9 mouse cellular contexts compared by ENCODE assay signal in the genomic region with DNA sequence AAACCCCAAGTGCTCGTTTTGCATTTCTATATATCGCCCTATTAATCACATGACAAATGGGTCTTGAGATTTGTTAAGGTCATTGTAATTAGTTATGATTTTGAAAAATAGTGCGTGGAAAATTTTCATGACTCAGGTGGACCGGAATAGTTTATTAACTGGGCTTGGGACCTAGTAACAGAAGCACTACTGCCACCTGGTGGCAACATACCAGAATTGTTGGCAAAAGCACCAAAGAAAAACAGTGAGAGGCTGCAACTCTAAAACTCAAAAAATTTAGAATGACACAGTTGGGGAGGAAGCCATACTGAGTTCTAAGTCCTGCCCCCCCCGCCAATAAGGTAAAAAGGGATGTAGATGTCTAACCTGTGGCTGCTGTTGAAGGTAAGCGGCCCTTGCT. TPM values are rescaled to one million over a fixed set of nuclear protein-coding genes. Genes with fewer than 3 reads are reported as not detected.
A peak's percentile ranks its signal among the peaks of the same experiment; 100 is the strongest.
DNase-seq lines count a peak whose midpoint lies in the region; ATAC-seq and TF ChIP-seq lines count a peak whose summit lies in the region.
"Had no signal": no experiment of that assay in that cellular context is flagged by ENCODE, and none has a peak within 500 bp of the region (broad histone marks: within the 10 kb centered on the region; RNA-seq: fewer than 3 reads in every experiment).

No protein-coding gene starts in this region.

- peak; percentile 55; the same call in 1 of the 2 replicates for TF ChIP-seq CTCF in brain, embryonic 14.5 days (IDR thresholded peaks at IDR 0.05; ENCODE audit: borderline replicate concordance, extremely low read depth, insufficient read depth, insufficient read length)
- peak; percentile 61 for TF ChIP-seq CTCF in hindbrain, postnatal 0 days (IDR thresholded peaks at IDR 0.05; ENCODE audit: low read depth)

- H3K9me3 ChIP-seq in heart, embryonic 12.5 days (replicated peaks) = no peaks in the 10 kb centered on the region
- no peaks in the 10 kb centered on the region for H3K9me3 ChIP-seq in hindbrain, postnatal 0 days (ENCODE audit: low read length)
- H3K9me3 ChIP-seq: limb, embryonic 13.5 days had no signal

- no peaks in the 10 kb centered on the region for H3K36me3 ChIP-seq in heart, embryonic 12.5 days
- H3K36me3 ChIP-seq in hindbrain, postnatal 0 days (ENCODE audit: insufficient read depth, low read length) = no peaks in the 10 kb centered on the region
- H3K36me3 ChIP-seq: limb, embryonic 13.5 days had no signal

- H3K27me3 ChIP-seq in heart, embryonic 12.5 days (replicated peaks) = peaks cover 8% of the 10 kb centered on the region; the same call in 1 of the 2 replicates
- H3K27me3 ChIP-seq in hindbrain, postnatal 0 days (ENCODE audit: insufficient read depth, low read length) = no peaks in the 10 kb centered on the region
- H3K27me3 ChIP-seq: limb, embryonic 13.5 days had no signal

- ATAC-seq in heart, embryonic 12.5 days (ENCODE audit: insufficient number of reproducible peaks, low FRiP score) = no peak
- no peak for ATAC-seq in hindbrain, postnatal 0 days
- ATAC-seq in megakaryocyte progenitor cell, adult 5-6 weeks (replicated peaks; ENCODE audit: poor library complexity) = no peak; the same call in 1 of the 2 replicates

- WGBS in heart, embryonic 12.5 days = 44% methylated on average over 6 of the region's 6 CpGs
- 53% methylated on average over 6 of the region's 6 CpGs for WGBS in hindbrain, postnatal 0 days

- no peaks in the 10 kb centered on the region for H3K4me1 ChIP-seq in heart, embryonic 12.5 days (replicated peaks)
- H3K4me1 ChIP-seq in hindbrain, postnatal 0 days (ENCODE audit: insufficient read depth, low read length) = no peaks in the 10 kb centered on the region

- H3K9ac ChIP-seq in heart, embryonic 12.5 days = no peak overlapping the region
- no peak overlapping the region for H3K9ac ChIP-seq in hindbrain, postnatal 0 days (replicated peaks; ENCODE audit: low read length)
- H3K9ac ChIP-seq: limb, embryonic 13.5 days had no signal

- DNase-seq in heart, adult 18-20 months = peak; percentile 53 to 73
- peak; percentile 16 for DNase-seq in right cerebral cortex, postnatal 4 days
- DNase-seq in right cerebral cortex, postnatal 14 days = no peak
- peak; percentile 48 for DNase-seq in brain, embryonic 14.5 days (ENCODE audit: low read depth)
- DNase-seq in hindbrain, postnatal 0 days (ENCODE audit: low spot score) = peak; percentile 64
- DNase-seq in naive thymus-derived CD4-positive, alpha-beta T cell, adult 2 months (ENCODE audit: low read depth) = peak; percentile 37

- H3K4me3 ChIP-seq in heart, embryonic 12.5 days = no peak overlapping the region
- no peak overlapping the region for H3K4me3 ChIP-seq in hindbrain, postnatal 0 days (ENCODE audit: low read length)
- H3K4me3 ChIP-seq: limb, embryonic 13.5 days had no signal

- TF ChIP-seq POLR2A in brain, embryonic 14.5 days (IDR thresholded peaks at IDR 0.05; ENCODE audit: borderline replicate concordance, extremely low read depth, insufficient read depth, insufficient read length, poor library complexity, severe bottlenecking) = no peak

- H3K27ac ChIP-seq in heart, embryonic 12.5 days (ENCODE audit: poor library complexity, severe bottlenecking) = no peak overlapping the region
- H3K27ac ChIP-seq in hindbrain, postnatal 0 days = no peak overlapping the region
- H3K27ac ChIP-seq: limb, embryonic 13.5 days had no signal

- no peak overlapping the region for H3K4me2 ChIP-seq in heart, embryonic 12.5 days
- no peak overlapping the region for H3K4me2 ChIP-seq in hindbrain, postnatal 0 days (ENCODE audit: low read depth, low read length)
- H3K4me2 ChIP-seq: limb, embryonic 13.5 days had no signal

RNA-seq across cellular contexts. Expression of a gene that starts 0.6 kb away (rescaled TPM):
- total RNA-seq in heart, adult 18-20 months (2021) = not detected
- not detected in 2 replicates for polyA plus RNA-seq in heart, embryonic 12.5 days (2016; fragmentation: Nextera tagmentation; extraction: Ambion mirVana)
- not detected in 2 replicates for polyA plus RNA-seq in brain, embryonic 14.5 days (2012; rRNA removed)
- not detected in 2 replicates for total RNA-seq in hindbrain, postnatal 0 days (2014; rRNA removed)
- polyA plus RNA-seq in hindbrain, postnatal 0 days (2015; fragmentation: Nextera tagmentation; extraction: Ambion mirVana) = not detected in 2 replicates
- not detected in 2 replicates for total RNA-seq in megakaryocyte progenitor cell, adult 5-6 weeks (2015)
- not detected in 2 replicates for total RNA-seq in megakaryocyte progenitor cell, adult 5-6 weeks (2017)
- polyA plus RNA-seq: limb, embryonic 13.5 days had no signal

RNA-seq across cellular contexts. Expression of a gene that starts 56.7 kb away (rescaled TPM):
- total RNA-seq in heart, adult 18-20 months (2021) = 10 to 100 TPM; 18.3 to 20.2 TPM
- polyA plus RNA-seq in heart, embryonic 12.5 days (2016; fragmentation: Nextera tagmentation; extraction: Ambion mirVana) = 57.4 and 62.4 TPM in 2 replicates
- 11.8 and 14.4 TPM in 2 replicates for polyA plus RNA-seq in brain, embryonic 14.5 days (2012; rRNA removed)
- 11.9 and 13.8 TPM in 2 replicates for total RNA-seq in hindbrain, postnatal 0 days (2014; rRNA removed)
- 9.1 and 9.7 TPM in 2 replicates for polyA plus RNA-seq in hindbrain, postnatal 0 days (2015; fragmentation: Nextera tagmentation; extraction: Ambion mirVana)
- not detected in 2 replicates for total RNA-seq in megakaryocyte progenitor cell, adult 5-6 weeks (2015)
- not detected in 2 replicates for total RNA-seq in megakaryocyte progenitor cell, adult 5-6 weeks (2017)

Comparison
In these comparisons a context has a peak if more than half of its experiments do, and no peak if none do; other contexts are left out.
1. RNA of a gene that starts 56.7 kb away (total RNA-seq): 18.3 to 20.2 TPM in heart, adult 18-20 months and 11.9 to 13.8 TPM in hindbrain, postnatal 0 days; not detected in megakaryocyte progenitor cell, adult 5-6 weeks; every median in the first group is over 10 times any median in the second.